Mouse (Mus musculus): ENCODE results near the gene Bicdl1.
A peak's percentile ranks its signal among the peaks of the same experiment; 100 is the strongest.

Gene Bicdl1

DNA sequence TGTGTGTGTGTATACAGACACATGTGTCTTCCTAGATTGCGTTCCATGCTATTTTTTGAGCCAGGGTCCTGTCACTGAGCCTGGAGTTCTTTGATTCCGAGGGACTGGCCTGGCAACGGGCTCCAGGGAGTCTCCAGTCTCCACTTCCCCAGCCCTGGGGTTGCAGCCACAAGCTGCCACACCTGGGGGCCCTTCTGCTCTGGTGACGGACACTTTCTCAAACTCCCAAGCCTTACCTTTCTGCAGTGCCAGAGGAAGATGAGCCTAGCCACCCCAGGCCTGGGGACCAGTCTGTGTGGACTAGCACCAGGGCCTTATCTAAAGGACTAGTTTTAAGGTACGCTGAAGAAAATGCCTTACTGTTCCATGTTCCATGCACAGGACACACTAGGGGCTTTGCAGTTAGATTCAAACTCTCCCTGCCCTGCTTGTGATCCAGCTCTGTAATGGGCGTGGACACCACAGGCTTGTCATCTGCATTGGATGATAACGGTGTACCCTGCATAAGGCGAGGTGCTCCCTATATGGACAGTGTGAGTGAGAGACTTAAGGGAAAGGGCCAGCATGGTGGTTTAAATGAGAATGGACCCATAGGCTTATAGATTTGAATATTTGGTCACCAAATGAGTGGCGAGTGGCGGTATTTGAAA is 105.1 kb downstream of the Bicdl1 start:
- no peak for DNase-seq (ENCODE audit: low read depth, low spot score)

DNA sequence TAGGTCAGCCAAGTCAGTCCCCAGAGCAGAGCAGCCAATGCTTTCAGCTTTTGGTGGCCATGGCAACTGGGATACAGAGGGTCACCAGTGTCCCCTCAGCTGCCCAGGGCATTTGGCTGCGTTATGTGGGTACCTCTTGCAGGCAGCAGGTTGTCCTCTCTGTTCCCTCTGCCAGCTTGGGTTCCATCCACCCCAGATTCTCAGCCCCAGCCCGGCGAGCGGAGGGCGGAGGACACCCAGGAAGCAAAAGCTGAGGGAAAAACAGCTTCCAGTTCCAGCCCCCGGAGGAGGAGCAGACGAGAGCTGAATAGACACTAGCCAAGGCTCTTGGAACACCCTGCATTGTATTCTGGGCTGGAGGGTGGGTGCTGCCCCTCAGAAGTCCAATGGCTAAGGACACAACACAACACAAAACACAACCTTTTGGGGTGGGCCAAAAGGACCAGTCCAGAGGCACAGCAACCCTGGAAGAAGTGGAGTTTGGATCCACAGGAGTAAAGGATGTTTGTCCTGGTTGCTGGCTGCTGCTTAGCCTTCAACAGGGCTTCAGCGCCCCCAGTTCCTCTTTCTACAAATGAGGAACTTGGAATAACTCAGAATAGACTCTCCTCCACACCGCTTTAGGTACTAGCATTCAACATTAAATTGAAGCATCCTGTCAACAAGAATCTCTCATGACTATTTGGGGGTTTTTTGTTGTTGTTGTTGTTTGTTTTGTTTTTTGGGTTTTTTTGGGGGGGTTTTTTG is 107.6 kb downstream of the Bicdl1 start:
- DNase-seq (ENCODE audit: low read depth, low spot score): no peak

DNA sequence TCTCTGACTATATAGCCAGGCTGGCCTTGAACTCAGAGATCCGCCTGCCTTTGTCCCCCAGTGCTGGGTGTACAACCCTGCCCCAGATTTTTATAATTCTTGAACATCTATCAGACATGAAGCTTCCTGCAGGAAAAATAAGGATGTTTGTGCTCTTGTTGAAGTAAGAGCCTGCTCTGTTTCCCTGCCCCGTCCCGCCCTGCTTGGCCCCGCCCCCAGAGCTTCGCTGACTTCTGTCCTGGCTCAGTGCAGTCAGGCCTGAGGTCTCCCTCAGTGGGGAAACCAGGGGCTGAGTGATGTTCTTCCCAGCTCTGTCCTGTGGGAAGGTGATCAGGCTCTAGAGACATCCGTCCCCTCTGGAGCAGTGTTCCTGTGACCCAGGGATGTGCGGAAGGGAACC is 108.7 kb downstream of the Bicdl1 start:
- DNase-seq (ENCODE audit: low read depth, low spot score): peak; percentile 56

DNA sequence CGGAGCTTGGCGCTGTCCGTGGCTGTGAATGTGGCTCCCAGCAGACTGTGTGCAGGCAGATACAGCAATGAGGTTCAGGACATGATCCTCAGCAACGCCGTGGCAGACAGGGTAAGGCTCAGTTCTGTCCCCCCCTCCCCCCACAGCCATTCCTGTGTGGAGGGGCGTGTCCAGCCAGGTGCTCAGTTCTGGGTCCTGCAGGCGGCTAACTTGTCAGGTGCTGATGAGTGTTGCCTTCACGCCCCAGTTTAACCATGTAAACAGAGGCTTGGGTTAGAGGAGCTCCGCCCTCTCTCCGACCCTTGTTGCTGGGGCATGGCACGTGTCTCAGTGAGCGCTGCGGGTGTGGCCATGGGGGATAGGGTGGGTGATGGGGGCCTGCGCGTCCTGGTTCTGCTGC is 111.7 kb downstream of the Bicdl1 start:
- DNase-seq (ENCODE audit: low read depth, low spot score): peak; percentile 42

DNA sequence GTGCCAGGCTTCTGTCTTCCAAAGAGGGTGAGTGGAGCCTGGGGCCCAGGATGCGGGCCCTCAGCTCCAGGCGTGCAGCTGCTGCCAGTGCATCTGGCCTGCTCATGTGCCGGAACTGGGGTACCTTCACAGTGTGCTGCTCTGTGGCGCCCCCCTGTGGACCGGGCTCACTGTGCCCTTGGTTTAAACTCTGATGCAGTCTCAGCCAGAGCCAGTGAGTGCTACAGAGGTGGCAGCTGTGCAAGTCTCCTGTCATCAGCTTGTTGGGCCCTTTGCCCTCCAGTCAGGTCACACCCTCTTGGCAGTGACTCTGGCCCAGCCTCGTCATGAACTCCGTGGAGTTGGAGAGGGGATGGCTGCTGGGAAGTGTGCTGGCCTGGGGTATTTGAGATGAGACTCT is 116.5 kb downstream of the Bicdl1 start:
- peak; percentile 82 for DNase-seq (ENCODE audit: low read depth, low spot score)

DNA sequence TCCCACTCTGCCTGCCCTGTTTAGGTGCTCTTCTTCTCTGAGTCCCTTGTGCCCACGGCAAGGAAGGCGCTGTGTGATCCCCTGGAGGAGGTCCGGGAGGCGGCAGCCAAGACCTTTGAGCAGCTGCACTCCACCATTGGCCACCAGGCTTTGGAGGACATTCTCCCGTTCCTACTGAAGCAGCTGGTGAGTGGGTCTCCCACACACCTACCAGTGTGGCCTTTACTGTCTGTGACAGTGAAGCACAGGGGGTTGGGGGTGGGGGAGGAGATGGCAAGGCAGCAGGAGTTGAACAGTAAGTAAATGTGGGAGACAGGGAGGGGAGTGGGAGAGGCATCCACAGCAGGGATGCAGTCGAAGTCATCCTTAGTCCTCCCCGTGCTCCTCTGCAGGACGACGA is 118.1 kb downstream of the Bicdl1 start:
- no peak for DNase-seq (ENCODE audit: low read depth, low spot score)

DNA sequence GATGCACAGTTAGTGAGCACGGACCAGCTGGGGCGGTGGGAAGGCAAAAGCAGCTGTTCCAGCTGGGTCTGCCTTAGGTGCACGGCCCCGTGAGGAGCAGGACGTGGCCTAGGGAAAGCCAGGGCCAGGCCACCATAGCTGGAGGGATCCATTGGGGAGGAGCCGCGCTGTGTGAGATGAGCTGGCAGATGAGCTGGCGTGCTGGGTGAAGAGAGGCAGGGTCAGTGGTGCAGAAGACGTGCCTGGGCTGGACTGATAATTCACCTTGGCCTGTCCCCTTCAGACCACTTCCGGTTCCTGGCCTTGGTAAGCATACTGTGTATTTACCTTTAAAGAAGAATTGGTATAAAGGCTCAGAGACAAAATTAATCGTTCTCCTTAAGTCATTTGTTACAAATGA is 119.9 kb downstream of the Bicdl1 start:
- DNase-seq (ENCODE audit: low read depth, low spot score): no peak

DNA sequence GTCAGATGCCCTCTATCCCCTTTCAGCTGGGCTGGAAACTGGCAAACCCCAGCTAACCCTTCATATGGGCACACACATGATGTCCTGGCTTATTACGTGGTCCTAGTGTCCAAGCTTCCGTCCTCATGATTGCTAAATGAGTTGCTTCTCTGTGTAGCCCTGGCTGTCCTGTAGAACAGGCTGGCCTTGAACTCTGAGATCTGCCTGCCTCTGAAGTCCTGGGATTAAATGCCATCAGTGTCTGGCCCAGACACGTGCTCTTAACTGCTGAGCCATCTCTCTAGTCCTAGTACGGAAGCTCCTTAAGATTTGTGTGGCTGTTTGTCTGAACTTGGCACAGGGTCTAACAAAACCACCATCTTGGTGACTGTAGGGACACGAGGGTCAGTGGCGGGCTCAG is 127.9 kb downstream of the Bicdl1 start:
- DNase-seq (ENCODE audit: low read depth, low spot score): no peak
